Mouse (Mus musculus) E14TG2a.4 (cell line): ENCODE measurements around the gene Lpp.

Source experiments
- CTCF ChIP-seq: conservative IDR thresholded peaks from 2 replicates; pipeline ENCODE4 v1.5.1; 2014; ENCODE audit warnings: low read length
- NANOG ChIP-seq: IDR thresholded peaks from 2 replicates; pipeline ENCODE4 v1.6.1; 2014; ENCODE audit warnings: borderline replicate concordance, low read length, mixed read lengths
- POU5F1 ChIP-seq: IDR thresholded peaks from 2 replicates; pipeline ENCODE4 v1.6.1; 2014; ENCODE audit warnings: low read length, borderline replicate concordance

DNA sequence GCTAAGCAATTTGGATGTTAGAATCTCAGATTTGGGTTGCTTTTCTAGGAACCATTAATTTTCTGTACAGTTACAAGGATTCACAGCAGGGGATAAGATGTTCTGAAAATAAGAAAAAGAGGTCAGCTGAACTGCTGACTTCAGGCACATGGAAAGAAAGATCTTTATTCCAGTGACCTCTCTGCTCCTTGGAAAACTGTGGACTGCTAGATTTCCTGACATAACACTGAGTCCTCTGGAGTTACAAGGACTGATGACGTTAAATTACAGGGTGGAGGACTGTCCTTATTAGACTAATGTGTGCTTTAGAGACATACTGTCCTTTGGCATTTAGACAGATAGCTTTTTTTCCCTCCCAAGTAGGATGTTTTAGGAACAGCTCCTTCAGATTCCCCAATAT is 77.3 kb downstream of the Lpp start:
- TF ChIP-seq CTCF (no peak), POU5F1 (no peak), NANOG (no peak)
